Mouse (Mus musculus): Measurements from ENCODE around the gene Bcl9. TPM values are rescaled to one million over a fixed set of nuclear protein-coding genes. Genes with fewer than 3 reads are reported as not detected.
A peak's percentile ranks its signal among the peaks of the same experiment; 100 is the strongest.

The Bcl9 gene
- total and polyA plus RNA-seq, 3 experiments: 2.1 to 20.8 TPM; not detected in 1

GRCm38 (mm10) chr3:97183810-97184209 is 113.9 kb downstream of the Bcl9 start:
- H3K36me3 ChIP-seq (ENCODE audit: control insufficient read depth in 1 of 2, insufficient read depth in 2 of 2, low read length in 2 of 2): no peaks in the 10 kb centered on the region
- no peaks in the 10 kb centered on the region for H3K9me3 ChIP-seq (replicated peaks; ENCODE audit: insufficient read depth, low read length)
- peaks cover 0 to 4% of the 10 kb centered on the region in 2 experiments; a peak in 1 of 4 replicates for H3K4me1 ChIP-seq (ENCODE audit: control insufficient read depth in 1 of 2, insufficient read depth in 2 of 2, low read length in 2 of 2)
- peak; percentile 65 for DNase-seq (ENCODE audit: low read depth, low spot score)
- H3K9ac ChIP-seq (ENCODE audit: control insufficient read depth, low read depth, low read length, poor library complexity, severe bottlenecking): no peak overlapping the region
- TF ChIP-seq POLR2A (IDR thresholded peaks at IDR 0.05; ENCODE audit: control insufficient read depth in 1 of 2, insufficient read depth in 1 of 2, low read depth in 1 of 2, low read length in 2 of 2, poor library complexity in 1 of 2) (no peak), CHD2 (IDR thresholded peaks at IDR 0.05; ENCODE audit: low read length) (no peak), UBTF (IDR thresholded peaks at IDR 0.05; ENCODE audit: borderline replicate concordance, insufficient read depth, low read depth, low read length) (no peak), ZNF384 (IDR thresholded peaks at IDR 0.05; ENCODE audit: low read depth, low read length) (no peak), HCFC1 (IDR thresholded peaks at IDR 0.05; ENCODE audit: low read depth, low read length) (no peak), SMC3 (IDR thresholded peaks at IDR 0.05; ENCODE audit: low read depth, low read length) (peak; percentile 89), MAFK (IDR thresholded peaks at IDR 0.05; ENCODE audit: borderline replicate concordance, low read depth, low read length) (no peak), NRF1 (IDR thresholded peaks at IDR 0.05; ENCODE audit: insufficient read depth, low read depth, low read length, poor library complexity, severe bottlenecking) (0 out of 2 replicates have a peak, but pooled peaks have one; percentile 10), MAZ (IDR thresholded peaks at IDR 0.05; ENCODE audit: low read depth, low read length) (0 out of 2 replicates have a peak, but pooled peaks have one; percentile 29), NELFE (IDR thresholded peaks at IDR 0.05; ENCODE audit: low read depth, low read length) (no peak), CTCF (IDR thresholded peaks at IDR 0.05 in 2 of 3, conservative IDR thresholded peaks at IDR 0.05 in 1 of 3; ENCODE audit: control insufficient read depth in 1 of 3, insufficient read depth in 1 of 3, low read depth in 2 of 3, low read length in 3 of 3, poor library complexity in 1 of 3, severe bottlenecking in 1 of 3) (peak; percentile 66 to 97 (median 89)), POLR2AphosphoS5 (IDR thresholded peaks at IDR 0.05; ENCODE audit: borderline replicate concordance, low read depth, low read length) (no peak), TCF12 (IDR thresholded peaks at IDR 0.05; ENCODE audit: low read depth, low read length) (no peak), BHLHE40 (IDR thresholded peaks at IDR 0.05; ENCODE audit: borderline replicate concordance, low read depth, low read length) (no peak), ETS1 (IDR thresholded peaks at IDR 0.05; ENCODE audit: low read depth, low read length) (no peak), RAD21 (IDR thresholded peaks at IDR 0.05; ENCODE audit: low read depth, low read length) (peak; percentile 70), MXI1 (IDR thresholded peaks at IDR 0.05; ENCODE audit: low read depth, low read length) (no peak), ZC3H11A (IDR thresholded peaks at IDR 0.05; ENCODE audit: low read depth, low read length) (peak; percentile 73), CHD1 (IDR thresholded peaks at IDR 0.05; ENCODE audit: low read depth, low read length) (no peak)
- H3K4me3 ChIP-seq (ENCODE audit: control insufficient read depth in 1 of 2, insufficient read depth in 1 of 2, low read depth in 2 of 2, low read length in 2 of 2): no peak overlapping the region
- H3K27ac ChIP-seq (ENCODE audit: control insufficient read depth, low read depth, low read length): no peak overlapping the region
- H3K79me2 ChIP-seq (ENCODE audit: control insufficient read depth, insufficient read depth, low read length, poor library complexity): no peaks in the 10 kb centered on the region
- H3K27me3 ChIP-seq (ENCODE audit: control insufficient read depth in 1 of 2, insufficient read depth in 2 of 2, low read length in 2 of 2): peaks cover 0 to 4% of the 10 kb centered on the region in 2 experiments; a peak in 3 of 4 replicates

DNA sequence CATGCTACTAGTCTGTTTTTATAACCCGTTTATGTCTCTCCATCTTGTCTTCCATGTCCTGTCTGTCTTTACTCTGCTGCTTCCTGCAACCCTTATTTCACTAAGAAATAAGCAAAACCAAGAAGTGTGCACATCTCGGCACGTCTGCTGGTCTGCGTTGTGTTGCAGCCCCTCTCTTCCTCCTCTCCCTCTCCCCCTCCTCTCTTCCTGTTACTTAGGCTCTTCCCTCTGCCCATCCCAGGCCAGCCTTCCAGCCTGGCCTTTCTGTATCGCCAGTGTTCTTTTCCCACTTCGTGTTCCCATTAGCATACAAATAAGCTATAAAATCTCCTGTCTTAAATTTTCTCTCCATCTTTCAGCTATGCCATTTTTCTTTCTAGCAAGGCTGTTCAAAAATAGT is 117.2 kb downstream of the Bcl9 start:
- TF ChIP-seq HCFC1 (IDR thresholded peaks at IDR 0.05; ENCODE audit: low read depth, low read length) (no peak), TBP (IDR thresholded peaks at IDR 0.05; ENCODE audit: low read depth, low read length) (no peak), CHD1 (IDR thresholded peaks at IDR 0.05; ENCODE audit: low read depth, low read length) (no peak), MXI1 (IDR thresholded peaks at IDR 0.05; ENCODE audit: low read depth, low read length) (no peak), USF2 (IDR thresholded peaks at IDR 0.05; ENCODE audit: borderline replicate concordance in 1 of 2, insufficient read depth in 1 of 2, low read depth in 1 of 2, low read length in 2 of 2) (no peak), GATA1 (IDR thresholded peaks at IDR 0.05; ENCODE audit: low read depth, low read length) (no peak), ZC3H11A (IDR thresholded peaks at IDR 0.05; ENCODE audit: low read depth, low read length) (no peak), MEF2A (IDR thresholded peaks at IDR 0.05; ENCODE audit: extremely low read depth, insufficient replicate concordance, low read depth, low read length, poor library complexity, severe bottlenecking) (no peak), TAL1 (IDR thresholded peaks at IDR 0.05; ENCODE audit: low read length) (no peak), MAX (IDR thresholded peaks at IDR 0.05; ENCODE audit: low read length) (no peak), USF1 (IDR thresholded peaks at IDR 0.05; ENCODE audit: low read depth, low read length) (no peak), MAFK (IDR thresholded peaks at IDR 0.05; ENCODE audit: borderline replicate concordance, low read depth, low read length) (no peak), NRF1 (IDR thresholded peaks at IDR 0.05; ENCODE audit: insufficient read depth, low read depth, low read length, poor library complexity, severe bottlenecking) (no peak), NELFE (IDR thresholded peaks at IDR 0.05; ENCODE audit: low read depth, low read length) (no peak), CTCF (IDR thresholded peaks at IDR 0.05 in 2 of 3, conservative IDR thresholded peaks at IDR 0.05 in 1 of 3; ENCODE audit: control insufficient read depth in 1 of 3, insufficient read depth in 1 of 3, low read depth in 2 of 3, low read length in 3 of 3, poor library complexity in 1 of 3, severe bottlenecking in 1 of 3) (no peak), MAZ (IDR thresholded peaks at IDR 0.05; ENCODE audit: low read depth, low read length) (no peak), ELF1 (IDR thresholded peaks at IDR 0.05; ENCODE audit: low read depth, low read length) (no peak), MYB (IDR thresholded peaks at IDR 0.05; ENCODE audit: low read depth, low read length) (no peak), POLR2A (IDR thresholded peaks at IDR 0.05; ENCODE audit: control insufficient read depth in 1 of 2, insufficient read depth in 1 of 2, low read depth in 1 of 2, low read length in 2 of 2, poor library complexity in 1 of 2) (no peak), CHD2 (IDR thresholded peaks at IDR 0.05; ENCODE audit: low read length) (no peak)
- Histone ChIP-seq H3K4me1 (ENCODE audit: control insufficient read depth in 1 of 2, insufficient read depth in 2 of 2, low read length in 2 of 2) (peaks cover 0 to 3% of the 10 kb centered on the region in 2 experiments; a peak in 1 of 4 replicates), H3K9ac (ENCODE audit: control insufficient read depth, low read depth, low read length, poor library complexity, severe bottlenecking) (no peak overlapping the region), H3K9me3 (replicated peaks; ENCODE audit: insufficient read depth, low read length) (no peaks in the 10 kb centered on the region), H3K27ac (ENCODE audit: control insufficient read depth, low read depth, low read length) (no peak overlapping the region), H3K27me3 (ENCODE audit: control insufficient read depth in 1 of 2, insufficient read depth in 2 of 2, low read length in 2 of 2) (0 out of 4 replicates have a peak, but pooled peaks cover 0 to 1% of the 10 kb centered on the region in 2 experiments), H3K4me3 (ENCODE audit: control insufficient read depth in 1 of 2, insufficient read depth in 1 of 2, low read depth in 2 of 2, low read length in 2 of 2) (no peak overlapping the region), H3K79me2 (ENCODE audit: control insufficient read depth, insufficient read depth, low read length, poor library complexity) (no peaks in the 10 kb centered on the region), H3K36me3 (ENCODE audit: control insufficient read depth in 1 of 2, insufficient read depth in 2 of 2, low read length in 2 of 2) (no peaks in the 10 kb centered on the region; a peak in 1 of 4 replicates)
- no peak for DNase-seq (ENCODE audit: low read depth, low spot score)
